Mouse (Mus musculus): ENCODE measurements at regions not wholly inside any gene's neighbourhood (a gene's known extent, or its start where the extent isn't known, plus 50 kb on each side); places are given as distances from the start of the nearest gene placed in this dataset.

- no peak for DNase-seq
Observed at GRCm38 (mm10) chr11:37600533-37600932, 364.8 kb upstream of the Tenm2 start.

GRCm38 (mm10) chr11:37582236-37582635, 346.5 kb upstream of the Tenm2 start:
- no peak for DNase-seq

- no peak for DNase-seq
Observed at GRCm38 (mm10) chr11:37533624-37534023, 297.9 kb upstream of the Tenm2 start.

GRCm38 (mm10) chr11:37532476-37532875, 296.7 kb upstream of the Tenm2 start:
- DNase-seq, result no peak

- no peak for DNase-seq
Observed at GRCm38 (mm10) chr11:37498463-37499015, 262.8 kb upstream of the Tenm2 start.

GRCm38 (mm10) chr11:37497874-37498273, 262.1 kb upstream of the Tenm2 start:
- DNase-seq, result peak in 1 of 2 experiments; percentile 8

- peak; percentile 79 to 85 for DNase-seq
Observed at GRCm38 (mm10) chr11:37480236-37480635, 244.5 kb upstream of the Tenm2 start.

GRCm38 (mm10) chr11:37478970-37479482, 243.3 kb upstream of the Tenm2 start:
- DNase-seq, result no peak

GRCm38 (mm10) chr11:37474068-37474467, 238.3 kb upstream of the Tenm2 start:
- no peak for DNase-seq

- DNase-seq, result peak in 1 of 2 experiments; percentile 11
Observed at GRCm38 (mm10) chr11:37463658-37464420, 228.1 kb upstream of the Tenm2 start.

- DNase-seq, result peak; percentile 72 to 79
Observed at GRCm38 (mm10) chr11:37462375-37462774, 226.6 kb upstream of the Tenm2 start.

GRCm38 (mm10) chr11:37447361-37447760, 211.6 kb upstream of the Tenm2 start:
- peak; percentile 83 to 88 for DNase-seq

- peak; percentile 66 to 71 for DNase-seq
Observed at GRCm38 (mm10) chr11:37446626-37447025, 210.9 kb upstream of the Tenm2 start.

- DNase-seq, result no peak
Observed at GRCm38 (mm10) chr11:37442781-37443180, 207.0 kb upstream of the Tenm2 start.

GRCm38 (mm10) chr11:37434600-37434999, 198.8 kb upstream of the Tenm2 start:
- no peak for DNase-seq

- DNase-seq, result no peak
Observed at GRCm38 (mm10) chr11:37424312-37425169, 188.8 kb upstream of the Tenm2 start.

- DNase-seq, result no peak
Observed at GRCm38 (mm10) chr11:37412868-37413267, 177.1 kb upstream of the Tenm2 start.

GRCm38 (mm10) chr11:37367971-37368370, 132.2 kb upstream of the Tenm2 start:
- no peak for DNase-seq

GRCm38 (mm10) chr11:37364430-37364829, 128.7 kb upstream of the Tenm2 start:
- DNase-seq, result peak; percentile 84

GRCm38 (mm10) chr11:37355074-37355473, 119.3 kb upstream of the Tenm2 start:
- no peak for DNase-seq

GRCm38 (mm10) chr11:37309691-37310090, 73.9 kb upstream of the Tenm2 start:
- DNase-seq, result peak; percentile 54 to 72

- no peak for DNase-seq
Observed at GRCm38 (mm10) chr11:37306656-37307055, 70.9 kb upstream of the Tenm2 start.
